ENCODE assay signal across 9 mouse cellular contexts in genomic region chr5:122798557-122799378, GRCm38 (mm10). TPM values are rescaled to one million over a fixed set of nuclear protein-coding genes. Genes with fewer than 3 reads are reported as not detected.
A peak's percentile ranks its signal among the peaks of the same experiment; 100 is the strongest.
DNase-seq lines count a peak whose midpoint lies in the region; ATAC-seq lines count a peak whose summit lies in the region.
"Had no signal": no experiment of that assay in that cellular context is flagged by ENCODE, and none has a peak within 500 bp of the region (broad histone marks: within the 10 kb centered on the region; RNA-seq: fewer than 3 reads in every experiment).

No protein-coding gene starts in this region.

- no peaks in the 10 kb centered on the region for H3K4me1 ChIP-seq in neural tube, embryonic 11.5 days (ENCODE audit: control insufficient read depth, insufficient read depth, low read length)
- peaks cover 14% of the 10 kb centered on the region for H3K4me1 ChIP-seq in lung, embryonic 16.5 days (replicated peaks; ENCODE audit: control insufficient read depth, insufficient read depth, low read length)

- WGBS in neural tube, embryonic 11.5 days, result 88% methylated on average over 17 of the region's 17 CpGs
- WGBS in lung, embryonic 16.5 days, result 43% methylated on average over 17 of the region's 17 CpGs

- H3K36me3 ChIP-seq in neural tube, embryonic 11.5 days (ENCODE audit: control insufficient read depth, insufficient read depth, low read length), result peaks cover 41% of the 10 kb centered on the region
- H3K36me3 ChIP-seq in lung, embryonic 16.5 days (ENCODE audit: control insufficient read depth, insufficient read depth, low read length), result peaks cover 59% of the 10 kb centered on the region

- no peak overlapping the region for H3K9ac ChIP-seq in neural tube, embryonic 11.5 days (ENCODE audit: low read length)
- H3K9ac ChIP-seq in lung, embryonic 16.5 days (ENCODE audit: low read length), result no peak overlapping the region

- no peak overlapping the region for H3K27ac ChIP-seq in neural tube, embryonic 11.5 days (ENCODE audit: low read depth, low read length)
- H3K27ac ChIP-seq in lung, embryonic 16.5 days (ENCODE audit: low read length), result peak overlapping the region; percentile 72; the same call in 1 of the 2 replicates

- ATAC-seq in neural tube, embryonic 11.5 days (ENCODE audit: insufficient read depth, low FRiP score, low TSS enrichment), result no peak
- peak; percentile 72 for ATAC-seq in erythroid progenitor cell, adult 5-6 weeks (replicated peaks; ENCODE audit: low FRiP score, poor library complexity, severe bottlenecking)
- ATAC-seq in lung, embryonic 16.5 days (ENCODE audit: low read depth), result peak; percentile 86

- H3K27me3 ChIP-seq in neural tube, embryonic 11.5 days (ENCODE audit: control insufficient read depth, insufficient read depth, low read length), result no peaks in the 10 kb centered on the region
- H3K27me3 ChIP-seq in lung, embryonic 16.5 days (ENCODE audit: control insufficient read depth, insufficient read depth, low read depth, low read length), result no peaks in the 10 kb centered on the region

- H3K4me3 ChIP-seq in neural tube, embryonic 11.5 days (ENCODE audit: low read depth, low read length), result no peak overlapping the region
- H3K4me3 ChIP-seq in lung, embryonic 16.5 days (ENCODE audit: low read length), result no peak overlapping the region

- intact Hi-C loops in heart, postnatal 36 days (cut with DNase I), result no loop called here

- no peak overlapping the region for H3K4me2 ChIP-seq in neural tube, embryonic 11.5 days (ENCODE audit: low read depth)
- H3K4me2 ChIP-seq in lung, embryonic 16.5 days (ENCODE audit: low read depth, low read length), result no peak overlapping the region

- DNase-seq in neural tube, embryonic 11.5 days (ENCODE audit: low spot score), result peak; percentile 29
- DNase-seq in neural tube, embryonic 10.5 days (ENCODE audit: extremely low spot score, low spot score), result no peak
- DNase-seq in heart, postnatal 36 days, result peak; percentile 69 to 75
- DNase-seq in layer of hippocampus, adult 9-11 months, result peak; percentile 91
- DNase-seq in right cerebral cortex, postnatal 4 days, result peak; percentile 75
- DNase-seq in thymus, postnatal 14 days, result no peak

- no peaks in the 10 kb centered on the region for H3K9me3 ChIP-seq in neural tube, embryonic 11.5 days (ENCODE audit: control insufficient read depth, low read length)
- H3K9me3 ChIP-seq in lung, embryonic 16.5 days (ENCODE audit: control insufficient read depth, low read length), result no peaks in the 10 kb centered on the region
- H3K9me3 ChIP-seq: G1E had no signal

RNA-seq across cellular contexts. Expression of gene Camkk2, which starts 19.6 kb away (rescaled TPM):
- polyA plus RNA-seq in neural tube, embryonic 11.5 days (2014; fragmentation: Nextera tagmentation; extraction: Ambion mirVana), result 26.3 and 27.0 TPM in 2 replicates
- total RNA-seq in erythroid progenitor cell, adult 5-6 weeks (2015; ENCODE audit: low replicate concordance), result 23.9 and 25.2 TPM in 2 replicates
- total RNA-seq in erythroid progenitor cell, adult 5-6 weeks (2017; ENCODE audit: low replicate concordance), result 27.9 and 38.0 TPM in 2 replicates
- total RNA-seq in heart, postnatal 36 days (2021), result 10 to 100 TPM in 1 of 2 experiments, 1 to 10 TPM in 1; 9.2 to 11.2 TPM
- 30.2 and 33.1 TPM in 2 replicates for polyA plus RNA-seq in lung, embryonic 16.5 days (2015; fragmentation: Nextera tagmentation; extraction: Ambion mirVana)

RNA-seq across cellular contexts. Expression of gene Anapc5, which starts 22.4 kb away (rescaled TPM):
- polyA plus RNA-seq in neural tube, embryonic 11.5 days (2014; fragmentation: Nextera tagmentation; extraction: Ambion mirVana), result 529 and 534 TPM in 2 replicates
- total RNA-seq in erythroid progenitor cell, adult 5-6 weeks (2015; ENCODE audit: low replicate concordance), result 195 and 227 TPM in 2 replicates
- total RNA-seq in erythroid progenitor cell, adult 5-6 weeks (2017; ENCODE audit: low replicate concordance), result 271 and 364 TPM in 2 replicates
- 100 to 1,000 TPM; 163 to 171 TPM for total RNA-seq in heart, postnatal 36 days (2021)
- polyA plus RNA-seq in lung, embryonic 16.5 days (2015; fragmentation: Nextera tagmentation; extraction: Ambion mirVana), result 400 and 403 TPM in 2 replicates

RNA-seq across cellular contexts. Expression of gene Rnf34, which starts 51.1 kb away (rescaled TPM):
- polyA plus RNA-seq in neural tube, embryonic 11.5 days (2014; fragmentation: Nextera tagmentation; extraction: Ambion mirVana), result 58.1 and 58.4 TPM in 2 replicates
- total RNA-seq in erythroid progenitor cell, adult 5-6 weeks (2015; ENCODE audit: low replicate concordance), result 5.8 and 29.3 TPM in 2 replicates
- 7.6 and 10.4 TPM in 2 replicates for total RNA-seq in erythroid progenitor cell, adult 5-6 weeks (2017; ENCODE audit: low replicate concordance)
- total RNA-seq in heart, postnatal 36 days (2021), result 10 to 100 TPM; 25.6 to 30.1 TPM
- polyA plus RNA-seq in lung, embryonic 16.5 days (2015; fragmentation: Nextera tagmentation; extraction: Ambion mirVana), result 29.1 and 33.6 TPM in 2 replicates

Comparison
In these comparisons a context has a peak if more than half of its experiments do, and no peak if none do; other contexts are left out.
1. DNase-seq: peak in neural tube, embryonic 11.5 days (single experiment), heart, postnatal 36 days (2 of 2), layer of hippocampus, adult 9-11 months (single experiment) and right cerebral cortex, postnatal 4 days (single experiment); none in neural tube, embryonic 10.5 days (single experiment) and thymus, postnatal 14 days (single experiment).